23 mouse cellular contexts compared by ENCODE assay signal in the genomic region with DNA sequence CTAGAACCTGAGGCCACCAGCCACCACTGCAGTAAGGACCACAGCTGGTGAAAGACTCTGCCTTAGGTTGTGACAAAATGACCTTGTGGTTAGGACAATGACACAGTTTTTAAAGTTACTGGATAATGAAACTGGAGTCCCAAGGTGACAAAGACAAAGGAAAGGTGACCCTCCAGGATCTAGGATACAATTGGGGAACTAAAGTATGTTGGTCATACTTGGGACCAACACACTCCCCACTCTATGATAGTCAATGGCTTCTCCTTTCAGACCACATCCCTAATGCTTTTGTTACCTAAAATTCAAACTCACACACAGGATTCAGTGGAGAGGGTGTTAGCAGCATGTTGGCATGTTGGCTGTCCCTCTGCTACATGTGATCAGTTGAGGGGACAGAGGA. TPM values are rescaled to one million over a fixed set of nuclear protein-coding genes. Genes with fewer than 3 reads are reported as not detected.
A peak's percentile ranks its signal among the peaks of the same experiment; 100 is the strongest.
DNase-seq lines count a peak whose midpoint lies in the region; ATAC-seq and TF ChIP-seq lines count a peak whose summit lies in the region.
"Had no signal": no experiment of that assay in that cellular context is flagged by ENCODE, and none has a peak within 500 bp of the region (broad histone marks: within the 10 kb centered on the region; RNA-seq: fewer than 3 reads in every experiment).

No protein-coding gene starts in this region.

- TF ChIP-seq CTCF in liver, postnatal 0 days (IDR thresholded peaks at IDR 0.05; ENCODE audit: low read depth) = no peak
- no peak for TF ChIP-seq CTCF in small intestine, adult 2 months (IDR thresholded peaks at IDR 0.05; ENCODE audit: extremely low read depth, insufficient read length, insufficient replicate concordance, low read depth, low read length)

- H3K9me3 ChIP-seq in liver, postnatal 0 days (ENCODE audit: low read length) = no peaks in the 10 kb centered on the region
- H3K9me3 ChIP-seq in liver, embryonic 12.5 days (replicated peaks) = peaks cover 3% of the 10 kb centered on the region; the same call in 1 of the 2 replicates
- H3K9me3 ChIP-seq: embryonic facial prominence, embryonic 15.5 days had no signal

- no peaks in the 10 kb centered on the region for H3K36me3 ChIP-seq in liver, postnatal 0 days (replicated peaks; ENCODE audit: insufficient read depth, low read length)
- no peaks in the 10 kb centered on the region for H3K36me3 ChIP-seq in liver, embryonic 12.5 days
- no peaks in the 10 kb centered on the region for H3K36me3 ChIP-seq in small intestine, adult 2 months (ENCODE audit: control insufficient read depth, insufficient read depth, low read length)
- H3K36me3 ChIP-seq: embryonic facial prominence, embryonic 15.5 days; forebrain, embryonic 10.5 days; heart, embryonic 13.5 days; hindbrain, embryonic 12.5 days had no signal

- TF ChIP-seq EP300 in liver, postnatal 0 days (IDR thresholded peaks at IDR 0.05; ENCODE audit: low read depth) = no peak

- no peak for TF ChIP-seq POLR2A in small intestine, adult 2 months (IDR thresholded peaks at IDR 0.05; ENCODE audit: low read depth, low read length)

- H3K9ac ChIP-seq in liver, postnatal 0 days (replicated peaks) = no peak overlapping the region
- no peak overlapping the region for H3K9ac ChIP-seq in liver, embryonic 12.5 days
- H3K9ac ChIP-seq: embryonic facial prominence, embryonic 15.5 days; heart, embryonic 13.5 days; hindbrain, embryonic 12.5 days had no signal

- ATAC-seq in liver, postnatal 0 days = no peak
- no peak for ATAC-seq in liver, embryonic 12.5 days
- ATAC-seq in CD4-positive, CD25-positive, alpha-beta regulatory T cell, adult 4 months = peak; percentile 5
- ATAC-seq in hematopoietic stem cell, adult 5-6 weeks (replicated peaks in 1 of 2; ENCODE audit: insufficient read depth in 1 of 2, low FRiP score in 2 of 2, low TSS enrichment in 1 of 2, low read depth in 1 of 2, poor library complexity in 2 of 2, severe bottlenecking in 2 of 2) = peak; percentile 22 to 44; a peak in 2 of 4 replicates
- ATAC-seq: forebrain, embryonic 14.5 days; Patski had no signal

- H3K4me3 ChIP-seq in liver, postnatal 0 days (ENCODE audit: low read depth, low read length) = no peak overlapping the region
- no peak overlapping the region for H3K4me3 ChIP-seq in liver, embryonic 12.5 days
- H3K4me3 ChIP-seq in small intestine, adult 2 months (ENCODE audit: low read depth, low read length) = no peak overlapping the region
- H3K4me3 ChIP-seq: embryonic facial prominence, embryonic 15.5 days; erythroblast, embryonic 14.5 days; forebrain, embryonic 10.5 days; gastrocnemius, adult 2 months; heart, embryonic 13.5 days; hindbrain, embryonic 12.5 days had no signal

- H3K27ac ChIP-seq in liver, postnatal 0 days (ENCODE audit: low read depth) = peak overlapping the region; percentile 41; the same call in 1 of the 2 replicates
- no peak overlapping the region for H3K27ac ChIP-seq in liver, embryonic 12.5 days
- H3K27ac ChIP-seq in small intestine, adult 2 months (ENCODE audit: insufficient read depth, low read depth, low read length) = 0 out of 2 replicates have a peak overlapping the region, but pooled peaks have one; percentile 49
- H3K27ac ChIP-seq: embryonic facial prominence, embryonic 15.5 days; forebrain, embryonic 10.5 days; gastrocnemius, adult 2 months; heart, embryonic 13.5 days; hindbrain, embryonic 12.5 days had no signal

- no peak overlapping the region for H3K4me2 ChIP-seq in liver, postnatal 0 days (ENCODE audit: low read depth, low read length)
- no peak overlapping the region for H3K4me2 ChIP-seq in liver, embryonic 12.5 days
- H3K4me2 ChIP-seq: embryonic facial prominence, embryonic 15.5 days; heart, embryonic 13.5 days; hindbrain, embryonic 12.5 days had no signal

- no peaks in the 10 kb centered on the region for H3K4me1 ChIP-seq in liver, postnatal 0 days (ENCODE audit: insufficient read depth)
- H3K4me1 ChIP-seq in liver, embryonic 12.5 days = peaks cover 7% of the 10 kb centered on the region
- H3K4me1 ChIP-seq in small intestine, adult 2 months (ENCODE audit: control insufficient read depth, insufficient read depth, insufficient read length, low read length) = peaks cover 3% of the 10 kb centered on the region; the same call in 1 of the 2 replicates
- H3K4me1 ChIP-seq: embryonic facial prominence, embryonic 15.5 days; forebrain, embryonic 10.5 days; heart, embryonic 13.5 days; hindbrain, embryonic 12.5 days had no signal

- 0 out of 2 replicates have a peak, but pooled peaks cover 3% of the 10 kb centered on the region for H3K27me3 ChIP-seq in liver, postnatal 0 days (ENCODE audit: insufficient read depth, low read length)
- H3K27me3 ChIP-seq in liver, embryonic 12.5 days (replicated peaks) = 0 out of 2 replicates have a peak, but pooled peaks cover 8% of the 10 kb centered on the region
- H3K27me3 ChIP-seq in small intestine, adult 2 months (ENCODE audit: control insufficient read depth, insufficient read depth, low read length) = no peaks in the 10 kb centered on the region
- H3K27me3 ChIP-seq: CH12.LX; embryonic facial prominence, embryonic 15.5 days; heart, embryonic 13.5 days; hindbrain, embryonic 12.5 days; Patski had no signal

- no peak for DNase-seq in liver, postnatal 0 days
- no peak for DNase-seq in urinary bladder, postnatal 4 days (ENCODE audit: low spot score in 2 of 2)
- DNase-seq in cerebellum, adult 9-10 months = no peak
- DNase-seq: adrenal gland, postnatal 14 days; cerebellum, adult 18-20 months; cerebellum, postnatal 10 days; embryo, embryonic 11 days; gastrocnemius, adult 2 months; gastrocnemius, postnatal 25 days; heart, adult 11 months; heart, postnatal 36 days had no signal

RNA-seq across cellular contexts. Expression of a gene that starts 12.8 kb away (rescaled TPM):
- 30.7 and 32.5 TPM in 2 replicates for polyA plus RNA-seq in liver, postnatal 0 days (2015; fragmentation: Nextera tagmentation; extraction: Ambion mirVana)
- polyA plus RNA-seq in liver, embryonic 12.5 days (2016; fragmentation: Nextera tagmentation; extraction: Ambion mirVana) = 59.8 and 63.3 TPM in 2 replicates
- 10 to 100 TPM; 37.6 to 47.6 TPM for polyA plus RNA-seq in CD4-positive, CD25-positive, alpha-beta regulatory T cell, adult 4 months (2017; shearing (Covaris generic))
- 2.2 and 2.4 TPM in 2 replicates for total RNA-seq in hematopoietic stem cell, adult 5-6 weeks (2017)
- polyA plus RNA-seq in small intestine, adult 2 months (2012; rRNA removed) = 7.7 and 10.3 TPM in 2 replicates

Comparison
In these comparisons a context has a peak if more than half of its experiments do, and no peak if none do; other contexts are left out.
1. ATAC-seq: peak in CD4-positive, CD25-positive, alpha-beta regulatory T cell, adult 4 months (single experiment) and hematopoietic stem cell, adult 5-6 weeks (2 of 2); none in liver, postnatal 0 days (single experiment) and liver, embryonic 12.5 days (single experiment).